ENCODE assay signal across 8 mouse cellular contexts in genomic region chr6:128032252-128033171, GRCm38 (mm10).
A peak's percentile ranks its signal among the peaks of the same experiment; 100 is the strongest.
DNase-seq lines count a peak whose midpoint lies in the region; ATAC-seq and TF ChIP-seq lines count a peak whose summit lies in the region.

No protein-coding gene starts in this region.

- no peak overlapping the region for H3K4me2 ChIP-seq in forebrain, embryonic 11.5 days (ENCODE audit: low read depth, low read length, severe bottlenecking)
- H3K4me2 ChIP-seq in heart, embryonic 15.5 days = peak overlapping the region; percentile 92
- H3K4me2 ChIP-seq in lung, embryonic 14.5 days = peak overlapping the region; percentile 92

- peaks cover 56% of the 10 kb centered on the region for H3K27me3 ChIP-seq in E14TG2a.4 (ENCODE audit: insufficient read depth, low read length)
- H3K27me3 ChIP-seq in forebrain, embryonic 11.5 days (ENCODE audit: control insufficient read depth, insufficient read depth, low read length) = peaks cover 21% of the 10 kb centered on the region
- no peaks in the 10 kb centered on the region for H3K27me3 ChIP-seq in heart, embryonic 15.5 days
- 0 out of 2 replicates have a peak, but pooled peaks cover 3% of the 10 kb centered on the region for H3K27me3 ChIP-seq in lung, embryonic 14.5 days (ENCODE audit: insufficient read depth, low read length)

- H3K36me3 ChIP-seq in E14TG2a.4 (ENCODE audit: insufficient read depth, low read length) = no peaks in the 10 kb centered on the region
- H3K36me3 ChIP-seq in forebrain, embryonic 11.5 days (ENCODE audit: control insufficient read depth, insufficient read depth, low read length) = no peaks in the 10 kb centered on the region
- H3K36me3 ChIP-seq in heart, embryonic 15.5 days = no peaks in the 10 kb centered on the region
- H3K36me3 ChIP-seq in lung, embryonic 14.5 days (ENCODE audit: insufficient read depth) = no peaks in the 10 kb centered on the region

- no peak for TF ChIP-seq POLR2A in olfactory bulb, adult 2 months (IDR thresholded peaks at IDR 0.05; ENCODE audit: insufficient read depth, low read depth, low read length)

- no peak overlapping the region for H3K4me3 ChIP-seq in E14TG2a.4 (replicated peaks; ENCODE audit: low read length)
- H3K4me3 ChIP-seq in brown adipose tissue, adult 24 weeks (ENCODE audit: insufficient read depth, low read depth, low read length) = 0 out of 2 replicates have a peak overlapping the region, but pooled peaks have one; percentile 19
- no peak overlapping the region for H3K4me3 ChIP-seq in forebrain, embryonic 11.5 days (ENCODE audit: low read depth, low read length)
- H3K4me3 ChIP-seq in heart, embryonic 15.5 days = peak overlapping the region; percentile 69
- H3K4me3 ChIP-seq in lung, embryonic 14.5 days (ENCODE audit: low read depth, low read length) = peak overlapping the region; percentile 45
- H3K4me3 ChIP-seq in olfactory bulb, adult 2 months (ENCODE audit: insufficient read depth, low read depth, low read length) = peak overlapping the region; percentile 19

- H3K4me1 ChIP-seq in E14TG2a.4 (replicated peaks; ENCODE audit: low read depth, low read length) = peaks cover 56% of the 10 kb centered on the region
- peaks cover 7% of the 10 kb centered on the region; the same call in 1 of the 2 replicates for H3K4me1 ChIP-seq in brown adipose tissue, adult 24 weeks (ENCODE audit: control insufficient read depth, insufficient read depth, insufficient read length, low read length)
- peaks cover 17% of the 10 kb centered on the region; the same call in 1 of the 2 replicates for H3K4me1 ChIP-seq in forebrain, embryonic 11.5 days (replicated peaks; ENCODE audit: control insufficient read depth, insufficient read depth, low read length)
- peaks cover 93% of the 10 kb centered on the region for H3K4me1 ChIP-seq in heart, embryonic 15.5 days (replicated peaks)
- H3K4me1 ChIP-seq in lung, embryonic 14.5 days (ENCODE audit: insufficient read depth) = peaks cover 15% of the 10 kb centered on the region; the same call in 1 of the 2 replicates
- peaks cover 44% of the 10 kb centered on the region for H3K4me1 ChIP-seq in olfactory bulb, adult 2 months (ENCODE audit: control insufficient read depth, insufficient read depth, low read length)

- ATAC-seq in forebrain, embryonic 11.5 days (replicated peaks; ENCODE audit: low FRiP score) = no peak
- ATAC-seq in heart, embryonic 15.5 days (replicated peaks; ENCODE audit: insufficient number of reproducible peaks, insufficient read depth, low FRiP score, low read depth) = no peak
- ATAC-seq in lung, embryonic 14.5 days (ENCODE audit: insufficient read depth) = no peak

- 37% methylated on average over 16 of the region's 16 CpGs for WGBS in forebrain, embryonic 11.5 days
- 14% methylated on average over 16 of the region's 16 CpGs for WGBS in heart, embryonic 15.5 days
- 25% methylated on average over 16 of the region's 16 CpGs for WGBS in lung, embryonic 14.5 days
- 30% methylated on average over 16 of the region's 16 CpGs for WGBS in olfactory bulb, adult 2 months

- peak; percentile 87 for DNase-seq in forebrain, embryonic 11.5 days (ENCODE audit: low spot score)
- peak; percentile 76 to 93 for DNase-seq in kidney, postnatal 25 days
- peak; percentile 91 for DNase-seq in lung, embryonic 14.5 days
- DNase-seq in thymus, postnatal 25 days = peak; percentile 73

- H3K27ac ChIP-seq in brown adipose tissue, adult 24 weeks (replicated peaks; ENCODE audit: low read depth, low read length) = no peak overlapping the region
- no peak overlapping the region for H3K27ac ChIP-seq in forebrain, embryonic 11.5 days (ENCODE audit: low read depth, low read length)
- peak overlapping the region; percentile 95 for H3K27ac ChIP-seq in heart, embryonic 15.5 days
- H3K27ac ChIP-seq in lung, embryonic 14.5 days (ENCODE audit: low read depth) = 0 out of 2 replicates have a peak overlapping the region, but pooled peaks have one; percentile 16
- no peak overlapping the region for H3K27ac ChIP-seq in olfactory bulb, adult 2 months (ENCODE audit: insufficient read depth, low read depth, low read length)

- H3K9ac ChIP-seq in forebrain, embryonic 11.5 days (ENCODE audit: low read length) = no peak overlapping the region
- peak overlapping the region; percentile 5; the same call in 1 of the 2 replicates for H3K9ac ChIP-seq in heart, embryonic 15.5 days
- H3K9ac ChIP-seq in lung, embryonic 14.5 days = no peak overlapping the region

- peak; percentile 94 for TF ChIP-seq CTCF in E14TG2a.4 (conservative IDR thresholded peaks at IDR 0.05; ENCODE audit: low read length)
- TF ChIP-seq CTCF in lung, embryonic 14.5 days (IDR thresholded peaks at IDR 0.05; ENCODE audit: low read depth) = peak; percentile 93
- peak; percentile 78; the same call in 1 of the 2 replicates for TF ChIP-seq CTCF in olfactory bulb, adult 2 months (IDR thresholded peaks at IDR 0.05; ENCODE audit: insufficient read depth, low read depth, low read length)

- no peaks in the 10 kb centered on the region for H3K9me3 ChIP-seq in E14TG2a.4 (ENCODE audit: low read length)
- no peaks in the 10 kb centered on the region for H3K9me3 ChIP-seq in forebrain, embryonic 11.5 days (ENCODE audit: control insufficient read depth, low read length)
- no peaks in the 10 kb centered on the region for H3K9me3 ChIP-seq in heart, embryonic 15.5 days (replicated peaks)
- no peaks in the 10 kb centered on the region for H3K9me3 ChIP-seq in lung, embryonic 14.5 days (ENCODE audit: low read depth, low read length)

Comparison
In these comparisons a context has a peak if more than half of its experiments do, and no peak if none do; other contexts are left out.
1. H3K4me3 ChIP-seq: peak in brown adipose tissue, adult 24 weeks (single experiment), heart, embryonic 15.5 days (single experiment), lung, embryonic 14.5 days (single experiment) and olfactory bulb, adult 2 months (single experiment); none in E14TG2a.4 (single experiment) and forebrain, embryonic 11.5 days (single experiment).
2. H3K27ac ChIP-seq: peak in heart, embryonic 15.5 days (single experiment) and lung, embryonic 14.5 days (single experiment); none in brown adipose tissue, adult 24 weeks (single experiment), forebrain, embryonic 11.5 days (single experiment) and olfactory bulb, adult 2 months (single experiment).
3. Peak in every context shown above with its lines, with median percentiles within 50 percentile points of each other: CTCF ChIP-seq and DNase-seq.